Mouse (Mus musculus): ENCODE data around the gene Chil1. TPM values are rescaled to one million over a fixed set of nuclear protein-coding genes. Genes with fewer than 3 reads are reported as not detected.

The Chil1 gene
- polyA plus RNA-seq, 1 experiment from 2014 or later: 3.2 TPM

DNA sequence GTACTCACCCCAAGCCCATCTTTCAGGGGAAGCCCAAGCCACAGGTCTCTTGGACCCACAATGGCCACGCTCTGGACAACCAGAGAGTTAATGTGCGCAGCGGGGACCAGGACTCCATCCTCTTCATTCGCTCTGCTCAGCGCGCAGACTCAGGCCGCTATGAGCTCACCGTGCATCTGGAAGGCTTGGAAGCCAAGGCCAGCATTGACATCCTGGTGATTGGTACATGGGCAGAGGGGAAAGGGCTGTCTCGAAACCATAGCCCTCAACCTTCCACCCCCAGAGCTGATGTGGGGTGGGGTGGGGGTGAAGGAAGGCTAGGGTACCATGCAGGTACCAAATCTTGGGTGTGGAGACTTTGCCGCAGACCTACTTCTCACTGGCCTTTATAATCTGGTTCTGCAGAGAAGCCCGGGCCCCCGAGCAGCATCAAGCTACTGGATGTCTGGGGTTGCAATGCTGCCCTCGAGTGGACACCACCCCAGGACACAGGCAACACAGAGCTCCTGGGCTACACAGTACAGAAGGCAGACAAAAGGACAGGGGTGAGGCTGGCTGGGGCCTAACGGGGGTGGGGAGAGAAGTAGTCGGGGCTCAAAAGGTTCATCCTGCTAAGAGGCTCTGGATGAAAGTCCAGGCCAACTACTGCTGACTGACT lies 15.5 kb downstream of the Chil1 start:
- Histone ChIP-seq H3K4me2 (ENCODE audit: low read depth) (no peak overlapping the region), H3K36me3 (ENCODE audit: control insufficient read depth, insufficient read depth, low read length) (no peaks in the 10 kb centered on the region), H3K4me1 (ENCODE audit: control insufficient read depth, insufficient read depth, low read length) (peaks cover 3% of the 10 kb centered on the region; the same call in 1 of the 2 replicates), H3K27me3 (ENCODE audit: control insufficient read depth, insufficient read depth, low read length) (no peaks in the 10 kb centered on the region), H3K9me3 (ENCODE audit: control insufficient read depth, low read length) (no peaks in the 10 kb centered on the region), H3K27ac (ENCODE audit: low read depth, low read length) (no peak overlapping the region), H3K4me3 (ENCODE audit: low read depth, low read length) (no peak overlapping the region), H3K9ac (ENCODE audit: low read length) (no peak overlapping the region)
- no peak for DNase-seq (ENCODE audit: low spot score)
- WGBS: 87% methylated on average over 15 of the region's 15 CpGs
- ATAC-seq (ENCODE audit: insufficient read depth, low FRiP score, low TSS enrichment): no peak

DNA sequence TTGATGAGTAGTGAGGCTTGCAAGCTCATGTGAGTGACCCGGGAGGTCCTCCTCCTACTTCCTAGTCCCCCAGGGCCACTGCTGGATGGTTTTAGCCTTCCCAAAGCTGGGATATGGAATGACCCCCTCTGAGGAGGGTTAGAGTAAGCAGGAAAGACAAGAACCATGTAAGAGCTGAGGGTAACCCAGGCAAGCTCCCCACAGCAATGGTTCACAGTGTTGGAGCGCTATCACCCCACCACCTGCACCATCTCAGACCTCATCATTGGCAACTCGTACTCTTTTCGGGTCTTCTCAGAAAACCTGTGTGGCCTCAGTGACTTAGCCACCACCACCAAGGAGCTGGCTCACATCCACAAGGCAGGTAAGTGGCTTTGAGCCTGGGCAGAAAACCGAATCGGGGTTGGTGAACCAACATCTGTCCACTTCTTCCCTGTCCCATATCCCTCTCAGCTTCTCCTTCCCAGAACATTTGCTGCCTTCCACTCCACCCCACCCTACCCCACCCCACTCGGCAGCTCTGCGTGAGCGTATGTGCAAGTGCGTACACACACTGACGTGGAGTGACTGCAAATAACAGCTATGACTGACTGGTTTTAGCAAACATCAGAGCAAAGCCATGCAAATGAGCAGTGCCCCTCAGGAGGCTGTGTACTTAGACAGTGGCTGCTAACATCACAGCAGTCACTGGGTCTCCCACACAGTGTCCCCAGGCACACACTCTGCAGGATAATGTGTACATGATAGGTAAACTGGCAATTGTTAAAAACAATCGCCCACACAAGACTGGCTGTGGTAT lies 16.4 kb downstream of the Chil1 start:
- H3K4me2 ChIP-seq (ENCODE audit: low read depth): no peak overlapping the region

DNA sequence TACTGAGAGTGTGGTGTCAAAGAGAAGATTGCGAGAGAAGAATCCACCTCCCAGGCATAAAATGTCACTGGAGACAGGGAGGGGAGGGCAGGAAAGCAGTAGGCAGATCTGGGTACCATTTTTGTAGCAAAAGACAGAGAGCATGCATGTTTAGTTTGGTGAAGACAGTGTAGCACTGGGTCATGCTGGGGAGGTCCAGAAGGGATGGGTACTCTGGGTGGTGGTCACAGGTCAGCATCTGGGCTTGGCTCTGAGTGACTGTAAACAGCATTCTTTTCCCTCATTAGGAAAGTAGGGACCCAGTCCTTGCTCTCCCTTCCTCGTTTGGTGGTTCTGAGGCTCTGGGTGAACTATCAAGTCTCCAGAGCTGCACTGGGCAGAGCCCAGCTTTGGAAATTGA lies 18.5 kb downstream of the Chil1 start:
- Histone ChIP-seq H3K27me3 (ENCODE audit: control insufficient read depth, insufficient read depth, low read length) (no peaks in the 10 kb centered on the region), H3K4me1 (ENCODE audit: control insufficient read depth, insufficient read depth, low read length) (no peaks in the 10 kb centered on the region; the same call in 1 of the 2 replicates), H3K4me2 (ENCODE audit: low read depth) (no peak overlapping the region), H3K9ac (ENCODE audit: low read length) (no peak overlapping the region), H3K9me3 (ENCODE audit: control insufficient read depth, low read length) (no peaks in the 10 kb centered on the region), H3K4me3 (ENCODE audit: low read depth, low read length) (no peak overlapping the region), H3K36me3 (ENCODE audit: control insufficient read depth, insufficient read depth, low read length) (no peaks in the 10 kb centered on the region), H3K27ac (ENCODE audit: low read depth, low read length) (no peak overlapping the region)
- WGBS: 62% methylated on average over 2 of the region's 2 CpGs
- DNase-seq (ENCODE audit: low spot score) (no peak), ATAC-seq (ENCODE audit: insufficient read depth, low FRiP score, low TSS enrichment) (no peak)

More for the DNA sequence above, 16.4 kb downstream of the Chil1 start:
- ATAC-seq (ENCODE audit: insufficient read depth, low FRiP score, low TSS enrichment): no peak
- Histone ChIP-seq H3K4me3 (ENCODE audit: low read depth, low read length) (no peak overlapping the region), H3K4me1 (ENCODE audit: control insufficient read depth, insufficient read depth, low read length) (no peaks in the 10 kb centered on the region; the same call in 1 of the 2 replicates), H3K27me3 (ENCODE audit: control insufficient read depth, insufficient read depth, low read length) (no peaks in the 10 kb centered on the region), H3K36me3 (ENCODE audit: control insufficient read depth, insufficient read depth, low read length) (no peaks in the 10 kb centered on the region), H3K27ac (ENCODE audit: low read depth, low read length) (no peak overlapping the region), H3K9me3 (ENCODE audit: control insufficient read depth, low read length) (no peaks in the 10 kb centered on the region), H3K9ac (ENCODE audit: low read length) (no peak overlapping the region)
- 84% methylated on average over 12 of the region's 12 CpGs for WGBS
- DNase-seq (ENCODE audit: low spot score): no peak

DNA sequence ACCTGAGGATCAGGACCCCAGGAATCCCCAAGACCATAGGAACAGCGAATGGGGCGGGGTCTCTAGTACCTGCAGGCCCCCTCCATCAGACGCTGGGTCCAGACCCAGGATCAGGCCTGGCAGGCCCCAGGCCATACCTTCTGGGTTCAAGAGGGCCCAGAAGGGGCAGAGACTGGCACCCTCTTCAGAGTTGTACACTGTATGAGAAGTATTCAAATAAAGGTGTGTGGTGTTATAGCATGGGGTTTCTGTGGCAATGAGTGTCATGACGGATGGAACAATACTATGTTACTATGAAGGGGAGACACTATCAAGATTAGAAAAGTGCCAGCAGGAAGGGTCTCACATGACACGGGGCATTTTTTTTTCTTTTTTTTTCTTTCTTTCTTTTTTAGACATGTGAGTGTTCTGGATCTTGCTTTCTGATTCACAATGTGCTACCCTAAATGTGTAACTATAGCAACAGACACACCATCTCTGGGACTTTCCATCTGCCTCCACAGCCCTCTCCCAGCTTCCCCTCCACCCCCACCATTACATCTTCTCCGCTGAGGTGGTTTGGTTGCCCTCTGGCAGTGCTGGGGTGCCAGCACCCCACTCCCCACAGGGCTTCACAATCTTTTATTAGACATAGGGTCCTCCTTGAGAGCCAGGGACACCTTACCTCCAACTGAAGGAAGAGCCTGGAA lies 19.2 kb downstream of the Chil1 start:
- no peak overlapping the region for H3K9ac ChIP-seq (ENCODE audit: low read length)
- no peak overlapping the region for H3K4me3 ChIP-seq (ENCODE audit: low read depth, low read length)
- no peak overlapping the region for H3K27ac ChIP-seq (ENCODE audit: low read depth, low read length)
- DNase-seq (ENCODE audit: low spot score) (no peak), ATAC-seq (ENCODE audit: insufficient read depth, low FRiP score, low TSS enrichment) (no peak)
- 86% methylated on average over 6 of the region's 6 CpGs for WGBS
- H3K36me3 ChIP-seq (ENCODE audit: control insufficient read depth, insufficient read depth, low read length): no peaks in the 10 kb centered on the region
- H3K9me3 ChIP-seq (ENCODE audit: control insufficient read depth, low read length): no peaks in the 10 kb centered on the region
- H3K27me3 ChIP-seq (ENCODE audit: control insufficient read depth, insufficient read depth, low read length): no peaks in the 10 kb centered on the region
- H3K4me2 ChIP-seq (ENCODE audit: low read depth): no peak overlapping the region
- no peaks in the 10 kb centered on the region for H3K4me1 ChIP-seq (ENCODE audit: control insufficient read depth, insufficient read depth, low read length)

DNA sequence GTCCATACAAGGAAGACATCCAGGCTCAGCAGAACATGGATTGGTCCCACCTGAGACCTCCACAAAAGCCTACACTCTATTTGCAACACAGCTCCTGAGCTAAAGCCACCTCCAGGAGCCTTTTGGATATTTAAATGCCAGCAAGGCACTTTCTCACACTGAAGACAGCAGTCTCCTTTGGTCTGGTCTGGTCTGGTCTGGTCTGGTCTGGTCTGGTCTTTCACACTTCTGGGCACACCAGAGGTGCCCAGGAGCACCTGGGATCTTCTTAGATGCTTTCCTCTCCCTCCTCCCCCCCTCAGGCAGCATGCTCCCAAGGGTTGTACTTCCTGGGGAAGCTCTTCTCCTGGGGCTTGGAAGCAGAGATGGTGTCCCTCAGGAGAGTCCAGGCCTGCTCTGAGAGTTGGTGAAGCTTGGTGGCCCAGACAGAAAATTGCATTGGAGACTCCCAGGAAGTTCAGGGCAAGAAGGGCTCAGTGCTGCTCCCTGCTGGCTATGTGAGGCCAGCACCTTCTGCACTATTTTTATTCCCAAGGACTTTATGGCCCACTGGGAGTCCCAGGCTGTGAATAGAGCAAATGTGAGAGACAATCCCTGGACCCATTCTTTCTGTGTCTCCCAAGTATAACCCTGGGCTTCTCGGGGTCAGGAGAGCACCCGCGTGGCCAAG lies 19.9 kb downstream of the Chil1 start:
- whole genome bisulfite sequencing: 29% methylated on average over 3 of the region's 3 CpGs
- H3K36me3 ChIP-seq (ENCODE audit: control insufficient read depth, insufficient read depth, low read length): no peaks in the 10 kb centered on the region
- no peak for ATAC-seq (ENCODE audit: insufficient read depth, low FRiP score, low TSS enrichment)
- no peaks in the 10 kb centered on the region for H3K27me3 ChIP-seq (ENCODE audit: control insufficient read depth, insufficient read depth, low read length)
- H3K9ac ChIP-seq (ENCODE audit: low read length): no peak overlapping the region
- H3K4me3 ChIP-seq (ENCODE audit: low read depth, low read length): no peak overlapping the region
- peak; percentile 58 for DNase-seq (ENCODE audit: low spot score)
- no peaks in the 10 kb centered on the region for H3K9me3 ChIP-seq (ENCODE audit: control insufficient read depth, low read length)
- H3K4me1 ChIP-seq (ENCODE audit: control insufficient read depth, insufficient read depth, low read length): no peaks in the 10 kb centered on the region
- H3K4me2 ChIP-seq (ENCODE audit: low read depth): no peak overlapping the region
- no peak overlapping the region for H3K27ac ChIP-seq (ENCODE audit: low read depth, low read length)

DNA sequence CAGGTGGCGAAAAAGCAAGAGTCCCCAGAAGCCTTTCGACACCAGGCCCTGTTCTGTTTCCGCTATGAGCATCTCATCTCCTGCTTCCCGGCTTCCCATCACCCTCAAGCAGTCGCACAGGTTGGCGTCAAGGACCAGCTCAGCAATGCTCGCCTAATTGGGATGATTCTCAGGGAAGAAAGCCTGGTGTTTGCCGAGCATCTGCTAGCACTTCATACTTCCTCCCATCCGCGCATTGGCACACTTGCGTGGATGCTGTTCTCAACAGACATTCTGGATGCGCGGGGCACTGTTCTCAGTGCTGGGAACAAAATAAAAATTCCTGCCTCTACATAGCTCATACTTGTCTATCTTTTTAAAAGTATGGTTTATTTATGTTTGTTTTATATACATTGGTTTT lies 22.3 kb downstream of the Chil1 start:
- WGBS: 91% methylated on average over 13 of the region's 13 CpGs
- no peak overlapping the region for H3K4me2 ChIP-seq (ENCODE audit: low read depth)

DNA sequence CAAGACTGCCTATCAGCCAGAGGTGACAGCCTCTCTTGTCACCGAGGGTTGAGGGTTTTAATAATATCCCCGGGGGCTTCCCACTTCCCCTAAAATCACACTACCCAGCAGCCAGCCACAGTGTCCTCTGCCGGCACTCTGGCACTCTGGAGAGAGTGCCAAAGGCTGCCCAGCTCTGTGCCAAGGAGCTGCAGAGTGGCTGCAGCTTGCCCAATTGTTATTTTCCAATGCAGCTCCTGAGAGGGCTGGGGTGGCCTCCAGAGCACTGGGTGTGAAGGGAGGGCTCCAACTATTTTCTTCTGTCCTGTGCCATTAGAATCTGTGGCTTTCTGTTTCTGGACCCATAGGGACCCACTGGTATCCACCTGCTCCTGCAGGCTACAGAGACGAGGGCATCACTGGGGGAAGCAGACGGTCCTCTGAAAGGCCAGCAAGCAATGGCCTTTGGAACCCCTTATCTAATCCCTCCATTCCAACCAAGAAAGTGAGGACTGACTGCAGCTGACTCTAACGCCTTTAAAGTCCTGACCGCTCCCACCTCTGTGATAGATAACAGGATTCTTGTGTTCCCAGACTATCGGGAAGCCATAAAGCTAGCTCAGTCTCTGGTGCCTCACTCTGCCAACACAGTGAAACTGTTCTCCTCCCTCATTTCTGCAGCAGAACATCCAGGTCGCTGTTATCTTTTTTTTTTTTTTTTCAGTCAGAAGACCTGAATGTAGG lies 23.5 kb downstream of the Chil1 start:
- Histone ChIP-seq H3K9ac (ENCODE audit: low read length) (no peak overlapping the region), H3K36me3 (ENCODE audit: control insufficient read depth, insufficient read depth, low read length) (no peaks in the 10 kb centered on the region), H3K9me3 (ENCODE audit: control insufficient read depth, low read length) (no peaks in the 10 kb centered on the region), H3K4me2 (ENCODE audit: low read depth) (no peak overlapping the region), H3K4me1 (ENCODE audit: control insufficient read depth, insufficient read depth, low read length) (no peaks in the 10 kb centered on the region), H3K27me3 (ENCODE audit: control insufficient read depth, insufficient read depth, low read length) (no peaks in the 10 kb centered on the region), H3K27ac (ENCODE audit: low read depth, low read length) (no peak overlapping the region), H3K4me3 (ENCODE audit: low read depth, low read length) (no peak overlapping the region)
- DNase-seq (ENCODE audit: low spot score) (no peak), ATAC-seq (ENCODE audit: insufficient read depth, low FRiP score, low TSS enrichment) (no peak)
- 59% methylated on average over 9 of the region's 9 CpGs for WGBS

More for the DNA sequence above, 22.3 kb downstream of the Chil1 start:
- Histone ChIP-seq H3K4me1 (ENCODE audit: control insufficient read depth, insufficient read depth, low read length) (no peaks in the 10 kb centered on the region), H3K9ac (ENCODE audit: low read length) (no peak overlapping the region), H3K9me3 (ENCODE audit: control insufficient read depth, low read length) (no peaks in the 10 kb centered on the region), H3K4me3 (ENCODE audit: low read depth, low read length) (no peak overlapping the region), H3K27ac (ENCODE audit: low read depth, low read length) (no peak overlapping the region), H3K27me3 (ENCODE audit: control insufficient read depth, insufficient read depth, low read length) (no peaks in the 10 kb centered on the region), H3K36me3 (ENCODE audit: control insufficient read depth, insufficient read depth, low read length) (no peaks in the 10 kb centered on the region)
- DNase-seq (ENCODE audit: low spot score): no peak
- ATAC-seq (ENCODE audit: insufficient read depth, low FRiP score, low TSS enrichment): no peak

DNA sequence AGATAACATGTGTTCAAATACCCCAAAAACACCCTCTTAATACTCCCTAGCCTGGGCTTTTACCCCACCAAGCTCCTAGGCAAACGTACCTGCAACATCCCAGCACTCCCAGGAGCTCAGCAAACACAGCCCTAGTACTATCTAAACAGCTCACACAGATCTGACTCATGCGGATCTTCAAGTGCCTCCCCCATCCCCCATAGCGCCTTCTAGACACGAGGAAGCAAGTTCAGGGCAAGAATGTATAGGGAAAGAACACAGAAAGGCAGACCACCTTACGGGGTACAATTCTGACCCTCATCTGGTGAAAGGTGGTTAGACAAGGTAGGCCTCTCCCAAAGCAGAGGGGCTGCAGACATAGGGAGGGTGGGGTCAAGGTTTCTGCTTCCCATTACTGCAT lies 24.1 kb downstream of the Chil1 start:
- WGBS: 55% methylated on average over 5 of the region's 5 CpGs
- DNase-seq (ENCODE audit: low spot score): no peak
- Histone ChIP-seq H3K9ac (ENCODE audit: low read length) (no peak overlapping the region), H3K4me2 (ENCODE audit: low read depth) (no peak overlapping the region), H3K27me3 (ENCODE audit: control insufficient read depth, insufficient read depth, low read length) (no peaks in the 10 kb centered on the region), H3K4me1 (ENCODE audit: control insufficient read depth, insufficient read depth, low read length) (peaks cover 4% of the 10 kb centered on the region; the same call in 1 of the 2 replicates), H3K36me3 (ENCODE audit: control insufficient read depth, insufficient read depth, low read length) (no peaks in the 10 kb centered on the region), H3K4me3 (ENCODE audit: low read depth, low read length) (no peak overlapping the region), H3K9me3 (ENCODE audit: control insufficient read depth, low read length) (no peaks in the 10 kb centered on the region), H3K27ac (ENCODE audit: low read depth, low read length) (no peak overlapping the region)
- no peak for ATAC-seq (ENCODE audit: insufficient read depth, low FRiP score, low TSS enrichment)

Data from neural tube, embryonic 11.5 days (tissue).